Mouse (Mus musculus): ENCODE results near the gene Tfeb.

GRCm38 (mm10) chr17:47759702-47760410 is 23.0 kb downstream of the Tfeb start:
- TF ChIP-seq CTCF (IDR thresholded peaks at IDR 0.05; ENCODE audit: borderline replicate concordance, extremely low read depth, insufficient read depth, insufficient read length) (no peak), POLR2A (IDR thresholded peaks at IDR 0.05; ENCODE audit: borderline replicate concordance, extremely low read depth, insufficient read depth, insufficient read length, poor library complexity, severe bottlenecking) (no peak)
